Mouse (Mus musculus): ENCODE data around the gene Smoc1.

DNA sequence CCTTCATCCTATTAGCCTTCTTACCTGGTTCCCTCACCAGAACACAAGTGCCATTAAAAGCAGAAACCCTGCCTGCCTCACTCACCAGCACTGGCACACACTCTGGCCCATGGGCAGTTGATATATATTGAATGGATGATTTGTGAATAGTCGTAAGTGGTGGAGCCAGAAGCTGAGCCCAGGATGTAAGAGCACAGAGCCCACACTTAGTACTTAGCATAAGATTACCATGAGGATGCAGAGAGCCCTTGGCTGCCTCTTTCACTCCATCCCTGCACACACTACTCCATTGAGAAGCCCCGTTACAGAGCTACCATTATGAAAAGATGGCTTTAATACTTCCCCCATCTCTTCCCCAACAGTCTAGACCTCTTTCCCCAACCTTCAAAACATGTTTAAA is 198.2 kb downstream of the Smoc1 start:
- no peak for TF ChIP-seq EP300 (IDR thresholded peaks at IDR 0.05; ENCODE audit: low read depth)
- no peak for TF ChIP-seq CTCF (IDR thresholded peaks at IDR 0.05; ENCODE audit: low read depth)

Data from liver, postnatal 0 days (tissue).